Mouse (Mus musculus): Measurements from ENCODE around the gene Smtnl2. TPM values are rescaled to one million over a fixed set of nuclear protein-coding genes. Genes with fewer than 3 reads are reported as not detected.

Gene Smtnl2
- 4.7 and 5.5 TPM in 2 replicates for polyA plus RNA-seq (2012; rRNA removed)

GRCm38 (mm10) chr11:72411093-72411921 is at the start of gene Smtnl2:
TSS of gene Smtnl2 (minus strand) at chr11:72411713.

GRCm38 (mm10) chr11:72440965-72441664 is 29.6 kb upstream of the Smtnl2 start, which contains the start of gene Mybbp1a:
TSS of gene Mybbp1a (plus strand) at chr11:72441355.

DNA sequence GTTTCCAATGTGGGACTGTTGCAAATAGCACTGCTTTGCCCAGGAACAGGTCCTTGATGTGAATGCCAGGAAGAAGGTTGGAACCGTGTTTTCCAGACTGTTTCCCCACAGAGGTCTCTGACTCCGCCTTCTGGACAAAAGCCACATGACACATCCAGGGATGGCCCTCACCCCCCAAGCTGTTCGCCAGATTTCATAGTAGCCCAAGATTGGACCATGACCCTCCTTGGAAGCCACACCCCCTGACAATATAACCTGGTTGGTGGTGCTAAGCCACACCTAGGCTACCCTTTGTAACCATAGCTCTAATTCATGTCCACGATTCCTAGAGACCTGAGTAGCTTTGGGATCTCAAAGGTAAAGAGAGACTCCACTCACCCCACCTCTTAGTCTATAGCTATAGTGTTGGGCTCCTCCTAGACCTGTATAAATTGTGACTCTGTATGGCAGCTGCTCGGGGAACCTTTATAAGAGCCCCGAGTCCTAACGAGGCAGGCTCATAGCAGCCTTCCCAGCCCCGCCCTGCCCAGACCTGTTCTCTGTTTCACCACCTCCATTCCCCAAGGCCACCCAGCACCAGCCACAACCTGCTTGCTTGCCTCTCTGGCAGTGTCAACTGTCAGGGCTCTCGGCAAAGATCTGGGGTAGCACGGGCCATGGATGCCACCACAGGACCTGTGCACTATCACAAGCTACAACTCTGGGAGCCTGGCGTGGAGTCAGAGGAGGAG is 23.6 kb upstream of the Smtnl2 start, which contains the start of gene Ggt6:
Ggt6 (plus strand) TSS at position 564 of the 731 bp plus-strand sequence.

DNA sequence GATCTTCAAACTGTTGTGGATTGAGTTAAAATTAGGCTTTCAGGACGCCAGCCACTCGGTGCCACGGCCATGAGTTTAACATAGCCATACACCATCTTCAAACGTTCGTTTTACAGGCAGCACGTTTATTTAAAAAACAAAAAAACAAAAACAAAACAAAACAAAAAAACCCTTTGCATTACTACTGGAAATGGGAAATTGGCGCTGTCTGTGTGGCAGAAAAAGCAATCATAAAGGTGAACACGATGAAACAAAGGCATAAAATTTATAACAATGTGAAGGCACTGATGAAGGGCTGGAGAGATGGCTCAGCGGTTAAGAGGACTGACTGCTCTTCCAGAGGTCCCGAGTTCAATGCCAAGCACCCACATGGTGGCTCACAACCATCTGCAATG is 49.2 kb downstream of the Smtnl2 start, which contains the start of gene Tekt1:
Tekt1 (minus strand) TSS at position 96 of the 395 bp plus-strand sequence.

Other genes starting within 250 kb of the Smtnl2 start
- gene Gm43951, start 204.9 kb downstream of the Smtnl2 start, polyA plus RNA-seq (2012; rRNA removed), result 5.9 and 6.8 TPM in 2 replicates
- 34.7 and 37.4 TPM in 2 replicates for gene 4933427D14Rik, start 204.3 kb downstream of the Smtnl2 start, polyA plus RNA-seq (2012; rRNA removed)
- 96.2 and 97.3 TPM in 2 replicates for gene Txndc17, start 204.2 kb downstream of the Smtnl2 start, polyA plus RNA-seq (2012; rRNA removed)
- gene Med31, start 196.1 kb downstream of the Smtnl2 start, polyA plus RNA-seq (2012; rRNA removed), result 42.3 and 44.2 TPM in 2 replicates
- gene Slc13a5, start 144.5 kb downstream of the Smtnl2 start, polyA plus RNA-seq (2012; rRNA removed), result 3.8 and 4.1 TPM in 2 replicates
- gene Xaf1, start 110.1 kb downstream of the Smtnl2 start, polyA plus RNA-seq (2012; rRNA removed), result 4.1 and 6.7 TPM in 2 replicates
- gene Fbxo39, start 97.3 kb downstream of the Smtnl2 start, polyA plus RNA-seq (2012; rRNA removed), result not detected in 2 replicates
- 3.8 and 4.3 TPM in 2 replicates for gene Tekt1, start 49.3 kb downstream of the Smtnl2 start, polyA plus RNA-seq (2012; rRNA removed)
- gene Ggt6, start 23.8 kb upstream of the Smtnl2 start, polyA plus RNA-seq (2012; rRNA removed), result not detected in 2 replicates
- 63.5 and 64.5 TPM in 2 replicates for gene Mybbp1a, start 29.6 kb upstream of the Smtnl2 start, polyA plus RNA-seq (2012; rRNA removed)
- gene Spns2, start 78.2 kb upstream of the Smtnl2 start, polyA plus RNA-seq (2012; rRNA removed), result 42.7 and 57.9 TPM in 2 replicates
- gene Spns3, start 138.8 kb upstream of the Smtnl2 start, polyA plus RNA-seq (2012; rRNA removed), result 0.12 and 0.16 TPM in 2 replicates
- gene Ube2g1, start 195.6 kb upstream of the Smtnl2 start, polyA plus RNA-seq (2012; rRNA removed), result 47.7 and 49.6 TPM in 2 replicates

Data from central nervous system, embryonic 18 days (tissue).